8 mouse cellular contexts compared by ENCODE assay signal in the genomic region with DNA sequence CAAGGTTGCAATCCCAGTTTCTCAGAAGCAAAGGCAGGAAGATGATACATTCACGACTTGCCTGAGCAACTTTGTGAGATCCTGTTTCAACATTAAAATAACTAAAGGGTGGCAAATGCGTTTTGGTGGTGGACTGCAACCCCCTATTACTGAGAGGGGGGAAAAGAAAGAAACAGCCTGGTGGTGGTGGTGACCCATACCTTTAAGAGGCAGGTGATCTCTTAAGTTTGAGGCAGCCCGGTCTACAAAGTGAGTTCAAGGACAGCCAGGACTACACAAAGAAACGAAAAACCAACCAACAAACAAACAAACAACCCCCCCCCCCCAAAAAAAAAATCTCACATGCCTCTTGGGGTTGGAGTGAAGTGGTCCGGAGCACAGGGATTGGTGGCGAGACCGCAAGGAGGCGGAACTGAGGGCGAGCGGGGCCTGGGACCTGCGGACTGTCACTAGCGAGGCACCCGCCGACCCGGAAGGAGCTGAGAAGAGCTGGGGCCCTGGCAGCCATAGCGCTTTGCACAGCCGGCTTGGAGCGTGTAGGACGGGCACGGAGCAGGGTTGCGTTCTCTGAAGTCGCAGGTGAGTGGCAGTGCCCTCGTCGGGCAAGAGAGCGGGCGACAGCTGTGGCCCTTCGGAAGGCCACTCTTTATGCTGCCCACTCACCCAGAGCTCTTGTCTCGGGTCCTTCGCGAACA. TPM values are rescaled to one million over a fixed set of nuclear protein-coding genes. Genes with fewer than 3 reads are reported as not detected.
DNase-seq lines count a peak whose midpoint lies in the region; ATAC-seq and TF ChIP-seq lines count a peak whose summit lies in the region.

A gene (minus strand): TSS at position 422 of the 695 bp plus-strand sequence.
A gene (plus strand): TSS at position 475 of the 695 bp plus-strand sequence.

- H3K27ac ChIP-seq in lung, embryonic 16.5 days (ENCODE audit: low read length): no peak within 1 kb of the TSS
- peak within 1 kb of the TSS; percentile 0; the same call in 1 of the 2 replicates for H3K27ac ChIP-seq in thymus, adult 2 months (ENCODE audit: control insufficient read depth, insufficient read depth, low read length)

- WGBS in lung, embryonic 16.5 days: 2% methylated on average over 30 of the region's 30 CpGs
- 2% methylated on average over 30 of the region's 30 CpGs for WGBS in thymus, adult 2 months

- H3K4me2 ChIP-seq in lung, embryonic 16.5 days (ENCODE audit: low read depth, low read length): peak within 1 kb of the TSS; percentile 67

- peak within 1 kb of the TSS; percentile 82 for H3K4me3 ChIP-seq in lung, embryonic 16.5 days (ENCODE audit: low read length)
- peak within 1 kb of the TSS; percentile 76 for H3K4me3 ChIP-seq in thymus, adult 2 months (ENCODE audit: control insufficient read depth, insufficient read depth, low read length)

- no peak for TF ChIP-seq CTCF in thymus, adult 2 months (IDR thresholded peaks at IDR 0.05; ENCODE audit: borderline replicate concordance, control insufficient read depth, extremely low read depth, insufficient read depth, low read length, poor library complexity)

- peak; percentile 97 for ATAC-seq in frontal cortex, adult (ENCODE audit: low TSS enrichment)
- peak; percentile 96 to 99 for ATAC-seq in hematopoietic stem cell, adult 5-6 weeks (replicated peaks in 1 of 2; ENCODE audit: insufficient read depth in 1 of 2, low FRiP score in 2 of 2, low TSS enrichment in 1 of 2, low read depth in 1 of 2, poor library complexity in 2 of 2, severe bottlenecking in 2 of 2)
- peak; percentile 94 for ATAC-seq in lung, embryonic 16.5 days (ENCODE audit: low read depth)

- H3K4me1 ChIP-seq in lung, embryonic 16.5 days (replicated peaks; ENCODE audit: control insufficient read depth, insufficient read depth, low read length): peaks cover 10% of the 10 kb centered on the region
- peaks cover 8% of the 10 kb centered on the region for H3K4me1 ChIP-seq in thymus, adult 2 months (replicated peaks; ENCODE audit: control insufficient read depth, insufficient read depth, low read length)

- DNase-seq in Muller cell, postnatal 12 days (ENCODE audit: inconsistent ontology term): peak; percentile 88
- DNase-seq in cerebellum, adult 9-10 months: peak; percentile 76
- peak; percentile 46 for DNase-seq in layer of hippocampus, adult 9-10 months (ENCODE audit: low spot score)
- DNase-seq in ovary, adult 18-20 months (ENCODE audit: low spot score): peak; percentile 74
- peak; percentile 77 for DNase-seq in thymus, adult 2 months

- H3K36me3 ChIP-seq in lung, embryonic 16.5 days (ENCODE audit: control insufficient read depth, insufficient read depth, low read length): no peaks in the 10 kb centered on the region
- no peaks in the 10 kb centered on the region for H3K36me3 ChIP-seq in thymus, adult 2 months (ENCODE audit: control insufficient read depth, insufficient read depth, low read length)

- TF ChIP-seq POLR2A in thymus, adult 2 months (IDR thresholded peaks at IDR 0.05; ENCODE audit: control insufficient read depth, extremely low read depth, insufficient read depth, low read length, poor library complexity): peak; percentile 55; the same call in 1 of the 2 replicates

- H3K9me3 ChIP-seq in lung, embryonic 16.5 days (ENCODE audit: control insufficient read depth, low read length): no peaks in the 10 kb centered on the region

- H3K9ac ChIP-seq in lung, embryonic 16.5 days (ENCODE audit: low read length): peak within 1 kb of the TSS; percentile 87

- H3K27me3 ChIP-seq in lung, embryonic 16.5 days (ENCODE audit: control insufficient read depth, insufficient read depth, low read depth, low read length): no peaks in the 10 kb centered on the region
- H3K27me3 ChIP-seq in thymus, adult 2 months (ENCODE audit: control insufficient read depth, insufficient read depth, low read length): no peaks in the 10 kb centered on the region

RNA-seq across cellular contexts. Expression of the first gene that starts in this region (rescaled TPM):
- 7.1 and 8.4 TPM in 2 replicates for total RNA-seq in hematopoietic stem cell, adult 5-6 weeks (2017)
- 12.4 and 13.1 TPM in 2 replicates for polyA plus RNA-seq in lung, embryonic 16.5 days (2015; fragmentation: Nextera tagmentation; extraction: Ambion mirVana)
- 15.6 and 21.1 TPM in 2 replicates for polyA plus RNA-seq in thymus, adult 2 months (2012; rRNA removed)

RNA-seq across cellular contexts. Expression of the second gene that starts in this region (rescaled TPM):
- 35.1 and 50.3 TPM in 2 replicates for total RNA-seq in hematopoietic stem cell, adult 5-6 weeks (2017)
- 110 TPM in 2 replicates for polyA plus RNA-seq in lung, embryonic 16.5 days (2015; fragmentation: Nextera tagmentation; extraction: Ambion mirVana)
- 17.8 and 18.4 TPM in 2 replicates for polyA plus RNA-seq in thymus, adult 2 months (2012; rRNA removed)
